Mouse (Mus musculus) erythroid progenitor cell, adult 5-6 weeks (primary cell): Measurements from ENCODE around the gene Tradd. TPM values are rescaled to one million over a fixed set of nuclear protein-coding genes. Genes with fewer than 3 reads are reported as not detected.

ENCODE experiments used
- ATAC-seq: replicated peaks from 2 replicates; pipeline ENCODE4 v1.8.0; 2016; ENCODE audit warnings: moderate number of reproducible peaks, mild to moderate bottlenecking, moderate TSS enrichment, inconsistent platforms; ENCODE audit not compliant: poor library complexity, low FRiP score, severe bottlenecking
- total RNA-seq, 2 experiments: library from RNA; stranded (forward) in 1 of 2; stranded (reverse) in 1 of 2; fragments of 150-400 nt in 1 of 2; fragments of 186-747, 209-891 nt in 1 of 2; gene quantifications; 2 replicates each; pipeline versions ENCODE4 v1.2.3 to v1.2.4; 2015 to 2017; ENCODE audit warnings: low replicate concordance in 2 of 2

Gene Tradd
- total RNA-seq, 2 experiments from 2014 or later = 6.7 TPM; not detected in 1

DNA sequence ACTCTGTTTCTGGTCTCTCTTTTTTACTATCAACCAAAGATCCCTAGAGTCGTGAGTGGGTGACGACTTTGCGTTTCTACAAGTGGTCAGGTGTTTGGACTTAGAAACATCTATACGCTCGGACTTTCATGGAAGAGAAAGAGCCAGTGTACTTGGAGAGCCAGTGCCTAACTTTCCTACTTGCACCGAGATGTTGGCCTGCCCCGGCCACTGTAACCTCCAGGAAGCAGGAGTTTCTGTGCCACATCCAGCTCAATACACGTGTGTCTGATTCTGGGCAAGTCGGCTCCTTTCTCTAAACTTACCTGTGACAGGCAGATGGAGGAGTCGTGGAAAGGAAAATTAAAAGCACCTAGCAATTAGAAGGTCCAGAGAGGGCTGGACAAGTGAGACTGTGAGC, 11.4 kb upstream of the Tradd start, which contains the start of gene Nol3:
Gene Nol3, plus strand, starts transcription at position 301 of the 400 bp plus-strand sequence.
- ATAC-seq = no peak

- no peak for ATAC-seq
Observed at GRCm38 (mm10) chr8:105275387-105275786, 11.0 kb upstream of the Tradd start.

- no peak for ATAC-seq
Observed at GRCm38 (mm10) chr8:105270916-105271186, 6.4 kb upstream of the Tradd start.

GRCm38 (mm10) chr8:105270101-105270915, 5.9 kb upstream of the Tradd start:
- ATAC-seq = no peak

GRCm38 (mm10) chr8:105269461-105269947, 5.1 kb upstream of the Tradd start, which contains the start of gene Hsf4:
Gene Hsf4, plus strand, starts transcription at chr8:105269801.
- no peak for ATAC-seq

GRCm38 (mm10) chr8:105269075-105269458, 4.7 kb upstream of the Tradd start:
- ATAC-seq = no peak

GRCm38 (mm10) chr8:105268342-105269074, 4.1 kb upstream of the Tradd start:
- ATAC-seq = no peak

DNA sequence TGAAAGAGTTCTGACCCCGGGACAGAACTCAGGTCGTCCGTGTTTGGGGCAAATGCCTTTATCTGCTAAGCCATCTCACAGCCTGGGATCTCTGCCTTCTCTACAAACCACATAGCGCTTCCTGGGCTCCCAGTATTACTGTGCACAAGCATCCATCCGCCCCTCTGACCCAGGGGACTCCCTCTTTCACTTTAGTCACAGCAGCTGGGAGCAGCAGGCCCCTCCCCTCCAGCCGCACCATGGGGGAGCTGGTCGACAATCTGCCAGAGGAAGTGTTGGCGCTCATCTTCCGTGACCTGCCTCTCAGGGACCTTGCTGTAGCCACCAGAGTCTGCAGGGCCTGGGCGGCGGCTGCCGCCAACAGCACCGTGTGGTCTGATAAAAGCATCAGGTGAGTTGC, 2.4 kb upstream of the Tradd start:
- ATAC-seq = no peak

GRCm38 (mm10) chr8:105265128-105265527, 719 bp upstream of the Tradd start:
- ATAC-seq = no peak

DNA sequence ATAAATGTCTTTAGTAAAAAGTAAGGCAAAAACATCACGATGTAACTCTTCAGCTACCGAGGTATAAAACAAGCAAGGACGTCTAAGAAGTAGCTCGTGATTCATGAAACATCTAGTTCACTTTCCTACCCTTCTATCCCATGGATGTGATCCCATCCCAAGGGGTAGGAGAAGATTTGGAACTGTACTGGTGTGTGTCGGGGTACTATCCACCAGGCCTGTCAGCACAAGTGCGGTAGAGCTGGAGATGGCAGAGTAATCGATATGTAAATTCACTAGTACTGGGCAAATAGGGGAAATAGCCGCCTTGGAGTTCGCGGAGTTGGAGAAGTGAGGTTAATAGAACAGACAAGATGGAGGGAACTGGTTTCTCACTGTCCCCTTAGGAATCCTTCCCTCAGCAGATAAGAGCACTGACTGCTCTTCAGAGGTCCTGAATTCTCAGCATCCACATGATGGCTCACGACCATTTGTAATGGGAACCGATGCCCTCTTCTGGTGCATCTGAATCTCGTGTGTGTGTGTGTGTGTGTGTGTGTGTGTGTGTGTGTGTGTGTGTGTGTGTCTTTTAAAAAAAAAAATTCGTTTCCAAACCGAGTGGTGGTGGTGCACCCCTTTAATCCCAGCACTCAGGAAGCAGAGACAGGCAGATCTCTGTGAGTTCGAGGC, 1.0 kb downstream of the Tradd start:
- no peak for ATAC-seq

- ATAC-seq = no peak
Observed at GRCm38 (mm10) chr8:105261326-105261980, 3.0 kb downstream of the Tradd start.

DNA sequence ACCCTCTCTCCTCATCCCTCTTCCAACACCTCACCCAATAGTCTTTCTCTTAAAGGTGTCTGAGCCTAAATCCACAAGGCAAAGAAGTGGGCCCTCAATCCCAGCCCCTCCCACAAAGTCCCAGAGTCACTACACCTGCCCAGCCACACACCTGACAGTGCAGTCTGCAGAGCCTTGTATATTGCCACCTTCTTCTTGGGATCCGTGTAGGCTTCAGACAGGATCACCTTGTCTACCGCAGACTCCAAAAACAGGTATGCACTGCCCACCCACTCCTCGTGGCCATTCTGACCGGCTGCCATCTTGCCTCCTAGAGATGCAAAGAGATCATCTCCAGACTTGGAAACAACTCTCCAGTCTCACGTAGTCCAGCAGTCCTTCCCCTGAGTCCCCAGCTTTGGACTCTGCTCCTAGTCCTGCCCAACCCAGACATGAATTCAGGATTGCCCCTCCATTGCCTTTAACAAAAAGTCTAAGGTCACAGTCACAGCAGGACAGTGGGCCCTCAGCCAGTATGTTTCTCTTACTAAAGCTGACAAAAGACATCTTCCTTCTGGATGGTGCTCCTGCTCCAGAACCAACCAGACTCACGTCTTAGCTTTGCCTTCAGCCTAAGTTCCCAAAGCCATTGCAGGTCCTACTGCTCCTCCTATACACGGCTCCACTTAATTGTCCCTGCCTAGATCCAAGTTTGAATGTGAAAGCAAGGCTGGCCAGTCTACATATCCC, 3.9 kb downstream of the Tradd start:
- ATAC-seq = no peak

DNA sequence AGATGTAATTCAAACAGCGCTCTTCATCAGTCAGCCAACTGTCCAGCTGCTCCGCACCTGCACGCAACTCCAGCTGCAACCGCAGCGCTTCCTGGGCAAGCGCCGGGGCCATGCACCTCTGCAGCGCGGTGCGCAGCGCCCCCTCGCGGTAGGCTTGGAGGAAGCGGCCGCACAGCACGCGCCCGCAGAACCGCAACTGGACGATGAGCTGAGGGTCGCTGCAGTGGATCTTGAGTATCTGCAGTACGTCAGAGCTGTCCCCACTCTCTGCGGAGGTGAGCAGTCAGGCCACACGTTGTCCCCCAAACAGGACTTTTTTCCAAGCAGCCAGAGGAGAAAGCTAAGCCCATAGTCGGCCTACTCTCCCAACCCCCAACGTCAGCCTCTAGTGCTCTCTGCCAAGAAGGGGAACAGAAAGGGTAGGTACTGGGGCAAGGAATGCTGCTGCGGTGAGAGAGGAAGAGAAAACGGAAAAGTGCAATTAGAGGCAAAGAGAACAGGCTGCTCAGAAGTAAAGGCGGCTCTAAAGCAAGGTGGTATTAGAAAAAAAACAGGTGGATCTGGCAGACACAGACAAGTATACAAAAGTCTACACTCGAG, 4.6 kb downstream of the Tradd start:
- ATAC-seq = peak; percentile 59

- no peak for ATAC-seq
Observed at GRCm38 (mm10) chr8:105258911-105259720, 5.3 kb downstream of the Tradd start.

DNA sequence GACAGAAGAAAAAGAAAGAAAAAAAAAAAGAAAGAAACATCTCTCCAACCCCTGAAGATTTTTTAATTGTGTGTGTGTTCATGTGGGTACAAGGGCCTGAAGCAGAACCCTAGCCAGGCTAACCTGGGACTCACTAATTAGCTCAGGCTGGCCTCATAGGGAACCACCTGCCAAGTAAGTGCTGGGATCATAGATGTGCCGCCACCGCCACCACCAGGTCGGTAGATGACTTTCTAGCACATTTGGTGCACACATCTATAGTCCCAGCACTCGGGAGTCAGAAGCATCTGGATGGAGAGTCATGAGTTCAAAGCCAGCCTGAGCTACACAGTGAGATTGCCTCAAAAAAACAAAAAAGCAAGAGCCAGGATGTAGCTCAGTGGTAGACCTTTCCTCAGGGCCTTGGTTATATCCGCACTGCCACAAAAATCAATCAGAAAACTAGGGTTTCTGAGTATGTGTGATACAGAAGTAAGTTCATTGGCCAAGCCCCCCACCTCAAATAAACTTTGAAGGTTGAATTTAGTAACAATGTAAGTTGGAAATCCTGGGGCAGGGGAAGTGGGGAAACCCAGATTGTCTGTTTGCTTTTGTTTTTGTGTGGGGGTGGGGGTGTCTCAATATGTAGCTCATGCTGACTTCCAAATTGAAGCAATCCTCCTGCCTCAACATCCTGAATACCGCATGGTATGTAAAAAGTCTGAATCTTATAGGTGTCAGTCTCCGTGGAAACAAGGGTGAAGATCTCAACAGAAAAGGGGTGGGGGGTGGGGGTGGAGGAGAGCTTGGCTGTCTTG, 6.9 kb downstream of the Tradd start:
- ATAC-seq = no peak

- ATAC-seq = peak; percentile 74
Observed at GRCm38 (mm10) chr8:105254966-105255350, 9.5 kb downstream of the Tradd start, which contains the start of gene B3gnt9. Gene B3gnt9, minus strand, starts transcription at chr8:105255153.

DNA sequence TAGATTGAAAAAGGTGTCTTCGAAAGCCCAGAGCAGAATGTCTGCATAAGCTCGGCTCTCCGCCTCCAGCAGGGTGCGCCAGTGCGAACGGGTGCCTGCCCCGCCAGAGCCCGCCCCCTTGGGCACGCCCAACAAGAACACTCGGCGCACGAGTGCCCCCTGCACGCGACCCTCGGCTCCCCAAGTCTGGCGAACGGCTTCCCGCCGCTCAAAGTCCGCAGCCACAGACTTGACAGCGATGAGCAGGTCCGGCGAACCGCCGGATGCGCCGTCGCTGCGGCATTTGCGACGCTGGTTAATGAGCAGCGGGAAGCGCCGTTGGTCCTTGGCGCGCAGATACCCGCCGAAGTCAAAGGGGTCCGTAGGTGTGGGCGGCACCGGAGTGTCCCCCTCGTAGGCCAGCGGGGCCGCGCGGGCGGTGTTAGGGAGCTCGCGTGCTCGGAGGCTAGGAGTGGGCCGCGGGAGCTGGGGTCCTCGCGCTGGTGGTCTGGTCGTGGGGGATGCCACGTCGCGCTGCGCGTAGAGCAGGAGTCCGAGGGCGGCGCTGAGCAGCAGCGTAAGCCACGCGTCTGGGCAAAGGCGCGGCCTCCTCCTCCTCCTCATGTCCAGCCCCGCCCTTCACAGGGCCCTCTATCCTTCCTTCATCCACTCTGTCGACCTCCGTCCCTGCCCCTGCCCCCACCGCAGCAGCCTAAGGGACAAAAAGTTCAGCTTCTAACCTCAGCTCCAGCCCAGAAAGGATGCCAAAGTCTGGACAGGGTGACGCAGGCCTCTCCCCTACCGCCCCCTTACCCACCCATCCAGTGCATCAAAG, 10.1 kb downstream of the Tradd start:
- peak; percentile 84 for ATAC-seq
